Mouse (Mus musculus): ENCODE measurements at regions not wholly inside any gene's neighbourhood (a gene's known extent, or its start where the extent isn't known, plus 50 kb on each side); places are given as distances from the start of the nearest gene placed in this dataset.

GRCm38 (mm10) chr4:124228537-124228936 is 310.7 kb upstream of the 4930535I16Rik start:
- TF ChIP-seq CTCF (IDR thresholded peaks at IDR 0.05; ENCODE audit: extremely low read depth, insufficient read depth, low read length) = peak; percentile 73
- TF ChIP-seq POLR2A (IDR thresholded peaks at IDR 0.05; ENCODE audit: extremely low read depth, insufficient read depth, low read length) = no peak

All from cortical plate, adult 2 months (tissue).